Mouse (Mus musculus) hindbrain, embryonic 13.5 days (tissue): Measurements from ENCODE around the gene Ube2o. TPM values are rescaled to one million over a fixed set of nuclear protein-coding genes. Genes with fewer than 3 reads are reported as not detected.
"Not testable (repeated sequence)": the region's sequence is repeated elsewhere in the genome, so short reads cannot be mapped to it uniquely, and the experiment has no call there.

Source experiments
- ATAC-seq: fragments of 200-750 bp; cut with Nextera tagmentation; 2 replicates; pipeline ENCODE4 v1.8.0; 2017; ENCODE audit warnings: moderate TSS enrichment; ENCODE audit not compliant: low FRiP score
- H3K27ac ChIP-seq: fragments of 300-500 bp; sonication (generic); 2 replicates; pipeline ENCODE4 v1.5.1; 2015; ENCODE audit warnings: inconsistent platforms, mild to moderate bottlenecking, moderate library complexity
- H3K27me3 ChIP-seq: fragments of 300-500 bp; sonication (generic); 2 replicates; pipeline ENCODE4 v1.6.1; 2015; ENCODE audit warnings: mild to moderate bottlenecking, inconsistent platforms
- H3K36me3 ChIP-seq: fragments of 300-500 bp; sonication (generic); 2 replicates; pipeline ENCODE4 v1.6.1; 2015; ENCODE audit warnings: mild to moderate bottlenecking, inconsistent platforms
- H3K4me1 ChIP-seq: fragments of 300-500 bp; sonication (generic); replicated peaks from 2 replicates; pipeline ENCODE4 v1.6.1; 2015; ENCODE audit warnings: inconsistent platforms
- H3K4me2 ChIP-seq: fragments of 300-500 bp; sonication (generic); 2 replicates; pipeline ENCODE4 v1.6.1; 2015; ENCODE audit warnings: inconsistent platforms, mild to moderate bottlenecking, moderate library complexity
- H3K4me3 ChIP-seq: fragments of 300-500 bp; sonication (generic); 2 replicates; pipeline ENCODE4 v1.5.1; 2015; ENCODE audit warnings: mild to moderate bottlenecking, inconsistent platforms
- H3K9ac ChIP-seq: fragments of 300-500 bp; sonication (generic); 2 replicates; pipeline ENCODE4 v1.6.1; 2015; ENCODE audit warnings: mild to moderate bottlenecking, inconsistent platforms
- H3K9me3 ChIP-seq: fragments of 300-500 bp; sonication (generic); 2 replicates; pipeline ENCODE4 v1.6.1; 2016; ENCODE audit warnings: inconsistent platforms
- WGBS: fragments of 180-500 bp; shearing (Covaris S2); methylation state at CpG from one replicate; pipeline ENCODE4 v1.1.7; 2015; 5-methylcytosine and 5-hydroxymethylcytosine counted together
- polyA plus RNA-seq: library from polyadenylated mRNA; unstranded; fragments of >200 nt; fragmentation: Nextera tagmentation; extraction: Ambion mirVana; gene quantifications from 2 replicates; pipeline ENCODE4 v1.2.1, GENCODE M21; 2015

Gene Ube2o
- polyA plus RNA-seq, 1 experiment from 2014 or later: 14.1 TPM

GRCm38 (mm10) chr11:116493795-116494252 is 87.4 kb downstream of the Ube2o start, which contains the start of gene Prpsap1:
Prpsap1 (minus strand) TSS chr11:116494202.
- H3K4me2 ChIP-seq: no peak within 1 kb of the TSS
- 26% methylated on average over 4 of the region's 4 CpGs for WGBS
- ATAC-seq: no peak
- H3K9ac ChIP-seq: no peak within 1 kb of the TSS
- H3K4me3 ChIP-seq: no peak within 1 kb of the TSS
- peak within 1 kb of the TSS; percentile 71 for H3K27ac ChIP-seq
- H3K27me3 ChIP-seq: no peaks in the 10 kb centered on the region
- no peaks in the 10 kb centered on the region for H3K9me3 ChIP-seq
- H3K4me1 ChIP-seq: peaks cover 32% of the 10 kb centered on the region
- H3K36me3 ChIP-seq: no peaks in the 10 kb centered on the region

- no peak for ATAC-seq
- WGBS: 81% methylated on average over 5 of the region's 5 CpGs
- Histone ChIP-seq H3K27me3 (no peaks in the 10 kb centered on the region), H3K27ac (no peak overlapping the region), H3K4me2 (no peak overlapping the region), H3K4me3 (no peak overlapping the region), H3K9me3 (no peaks in the 10 kb centered on the region), H3K4me1 (peaks cover 32% of the 10 kb centered on the region), H3K9ac (no peak overlapping the region), H3K36me3 (no peaks in the 10 kb centered on the region)
These were observed 88.1 kb downstream of the Ube2o start for GRCm38 (mm10) chr11:116493191-116493590.

- not testable (repeated sequence) for H3K27me3 ChIP-seq, H3K4me3 ChIP-seq, H3K9ac ChIP-seq, H3K36me3 ChIP-seq, H3K4me2 ChIP-seq, H3K27ac ChIP-seq, H3K9me3 ChIP-seq, ATAC-seq
- peaks cover 39% of the 10 kb centered on the region for H3K4me1 ChIP-seq
- 82% methylated on average over 1 of the region's 1 CpGs for WGBS
These were observed 88.7 kb downstream of the Ube2o start for GRCm38 (mm10) chr11:116492507-116492906.

GRCm38 (mm10) chr11:116491338-116491737 is 89.9 kb downstream of the Ube2o start:
- peaks cover 39% of the 10 kb centered on the region for H3K4me1 ChIP-seq
- H3K9ac ChIP-seq: no peak overlapping the region
- no peak overlapping the region for H3K4me3 ChIP-seq
- 75% methylated on average over 6 of the region's 6 CpGs for WGBS
- H3K9me3 ChIP-seq: no peaks in the 10 kb centered on the region
- no peaks in the 10 kb centered on the region for H3K27me3 ChIP-seq
- H3K36me3 ChIP-seq: peaks cover 15% of the 10 kb centered on the region
- ATAC-seq: no peak
- peak overlapping the region; percentile 62; the same call in 1 of the 2 replicates for H3K4me2 ChIP-seq
- H3K27ac ChIP-seq: no peak overlapping the region

GRCm38 (mm10) chr11:116490232-116491107 is 90.8 kb downstream of the Ube2o start:
- H3K27ac ChIP-seq: peak overlapping the region; percentile 92
- peak overlapping the region; percentile 97 for H3K4me3 ChIP-seq
- peak overlapping the region; percentile 62 for H3K4me2 ChIP-seq
- peak; percentile 91 for ATAC-seq
- H3K4me1 ChIP-seq: peaks cover 39% of the 10 kb centered on the region
- WGBS: under 1% methylated on average over 50 of the region's 62 CpGs
- H3K9me3 ChIP-seq: no peaks in the 10 kb centered on the region
- H3K36me3 ChIP-seq: peaks cover 24% of the 10 kb centered on the region
- no peaks in the 10 kb centered on the region for H3K27me3 ChIP-seq
- H3K9ac ChIP-seq: peak overlapping the region; percentile 96

- Histone ChIP-seq H3K27me3 (no peaks in the 10 kb centered on the region), H3K9ac (peak overlapping the region; percentile 96), H3K27ac (peak overlapping the region; percentile 92), H3K9me3 (no peaks in the 10 kb centered on the region), H3K36me3 (peaks cover 30% of the 10 kb centered on the region), H3K4me2 (peak overlapping the region; percentile 62), H3K4me3 (peak overlapping the region; percentile 97), H3K4me1 (peaks cover 33% of the 10 kb centered on the region)
- 0% methylated on average over 37 of the region's 39 CpGs for WGBS
- peak; percentile 74 for ATAC-seq
These were observed 91.4 kb downstream of the Ube2o start for GRCm38 (mm10) chr11:116489771-116490231.

- Histone ChIP-seq H3K4me2 (peak overlapping the region; percentile 62), H3K4me1 (peaks cover 23% of the 10 kb centered on the region), H3K4me3 (peak overlapping the region; percentile 97), H3K27ac (no peak overlapping the region), H3K36me3 (peaks cover 39% of the 10 kb centered on the region), H3K27me3 (no peaks in the 10 kb centered on the region), H3K9me3 (no peaks in the 10 kb centered on the region), H3K9ac (peak overlapping the region; percentile 96)
- no peak for ATAC-seq
- 79% methylated on average over 14 of the region's 14 CpGs for WGBS
These were observed 92.4 kb downstream of the Ube2o start for GRCm38 (mm10) chr11:116488693-116489375.

GRCm38 (mm10) chr11:116488207-116488606 is 93.0 kb downstream of the Ube2o start:
- H3K27ac ChIP-seq: no peak overlapping the region
- no peak overlapping the region for H3K4me3 ChIP-seq
- no peak overlapping the region for H3K4me2 ChIP-seq
- no peaks in the 10 kb centered on the region for H3K27me3 ChIP-seq
- no peak overlapping the region for H3K9ac ChIP-seq
- no peak for ATAC-seq
- H3K36me3 ChIP-seq: peaks cover 45% of the 10 kb centered on the region
- no peaks in the 10 kb centered on the region for H3K9me3 ChIP-seq
- H3K4me1 ChIP-seq: peaks cover 22% of the 10 kb centered on the region

Other genes with a start within 250 kb of the Ube2o start
- 14.2 and 24.3 TPM in 2 replicates for gene Foxj1, start 246.0 kb downstream of the Ube2o start, polyA plus RNA-seq
- gene Rnf157, start 168.4 kb downstream of the Ube2o start, polyA plus RNA-seq: 35.0 and 39.6 TPM in 2 replicates
- gene Ubald2, start 147.4 kb downstream of the Ube2o start, polyA plus RNA-seq: 43.6 and 44.5 TPM in 2 replicates
- 0.19 and 0.42 TPM in 2 replicates for gene Qrich2, start 115.2 kb downstream of the Ube2o start, polyA plus RNA-seq
- 171 and 178 TPM in 2 replicates for gene Prpsap1, start 87.2 kb downstream of the Ube2o start, polyA plus RNA-seq
- gene Sphk1, start 50.5 kb downstream of the Ube2o start, polyA plus RNA-seq: 3.1 and 3.3 TPM in 2 replicates
- gene Aanat, start 5.0 kb upstream of the Ube2o start, polyA plus RNA-seq: 0.36 and 1.0 TPM in 2 replicates
- 1.8 and 2.1 TPM in 2 replicates for gene Rhbdf2, start 45.6 kb upstream of the Ube2o start, polyA plus RNA-seq
- gene Prcd, start 72.1 kb upstream of the Ube2o start, polyA plus RNA-seq: 1.2 and 1.4 TPM in 2 replicates
- gene Cygb, start 72.9 kb upstream of the Ube2o start, polyA plus RNA-seq: 16.4 and 18.1 TPM in 2 replicates
- not detected in 2 replicates for gene St6galnac1, start 194.1 kb upstream of the Ube2o start, polyA plus RNA-seq
- 62.6 and 67.2 TPM in 2 replicates for gene Mxra7, start 246.6 kb upstream of the Ube2o start, polyA plus RNA-seq